Mouse (Mus musculus): Measurements from ENCODE around the gene Ick.

Ick gene

GRCm38 (mm10) chr9:78195034-78195433, 86.0 kb downstream of the Ick start:
- DNase-seq = no peak

GRCm38 (mm10) chr9:78197801-78198200, 88.8 kb downstream of the Ick start:
- DNase-seq = no peak

- DNase-seq = peak in 1 of 2 experiments; percentile 71
These were observed 95.2 kb downstream of the Ick start for GRCm38 (mm10) chr9:78204194-78204593.

- DNase-seq = no peak
These were observed 100.0 kb downstream of the Ick start for GRCm38 (mm10) chr9:78208956-78209355.

- DNase-seq = no peak
These were observed 101.1 kb downstream of the Ick start for GRCm38 (mm10) chr9:78210079-78210478.

GRCm38 (mm10) chr9:78210821-78211220, 101.8 kb downstream of the Ick start:
- DNase-seq = no peak

GRCm38 (mm10) chr9:78211521-78211920, 102.5 kb downstream of the Ick start:
- no peak for DNase-seq

- DNase-seq = peak; percentile 79 to 87
These were observed 103.5 kb downstream of the Ick start for GRCm38 (mm10) chr9:78212341-78213049.

GRCm38 (mm10) chr9:78217074-78217473, 108.1 kb downstream of the Ick start:
- no peak for DNase-seq

Data from lung, adult 18-20 months (tissue).